Mouse (Mus musculus) T-cell, adult 2 months (primary cell): ENCODE data around the gene Ccdc114.
A peak's percentile ranks its signal among the peaks of the same experiment; 100 is the strongest.
"Not testable (repeated sequence)": the region's sequence is repeated elsewhere in the genome, so short reads cannot be mapped to it uniquely, and the experiment has no call there.

Source experiments
- DNase-seq: peaks from one replicate; pipeline ENCODE4 v3.0.0; 2022; ENCODE audit warnings: low spot score

The Ccdc114 gene

GRCm38 (mm10) chr7:45923762-45924428 lies at the start of gene Ccdc114:
Ccdc114 (plus strand) TSS chr7:45924072.
- peak; percentile 25 for DNase-seq

GRCm38 (mm10) chr7:45876895-45877294 lies 47.0 kb upstream of the Ccdc114 start:
- no peak for DNase-seq

GRCm38 (mm10) chr7:45878278-45878677 lies 45.6 kb upstream of the Ccdc114 start, which contains the start of gene Grin2d:
Grin2d (minus strand) TSS chr7:45878378.
- DNase-seq = not testable (repeated sequence)

- no peak for DNase-seq
These were observed 43.3 kb upstream of the Ccdc114 start for GRCm38 (mm10) chr7:45880531-45880930.

GRCm38 (mm10) chr7:45881011-45881410 lies 42.9 kb upstream of the Ccdc114 start:
- no peak for DNase-seq

GRCm38 (mm10) chr7:45887246-45887645 lies 36.6 kb upstream of the Ccdc114 start:
- DNase-seq = no peak

GRCm38 (mm10) chr7:45892651-45893050 lies 31.2 kb upstream of the Ccdc114 start:
- no peak for DNase-seq

GRCm38 (mm10) chr7:45895931-45896516 lies 27.8 kb upstream of the Ccdc114 start:
- no peak for DNase-seq

GRCm38 (mm10) chr7:45896517-45897257 lies 27.2 kb upstream of the Ccdc114 start, which contains the start of the genes Syngr4 and Tmem143:
Syngr4 (minus strand) TSS chr7:45896714.
Tmem143 (plus strand) TSS chr7:45896941.
- peak; percentile 96 for DNase-seq

- peak; percentile 30 for DNase-seq
These were observed 26.6 kb upstream of the Ccdc114 start for GRCm38 (mm10) chr7:45897258-45897757.

GRCm38 (mm10) chr7:45898125-45898524 lies 25.7 kb upstream of the Ccdc114 start:
- DNase-seq = peak; percentile 70

GRCm38 (mm10) chr7:45901562-45901961 lies 22.3 kb upstream of the Ccdc114 start:
- no peak for DNase-seq

- DNase-seq = no peak
These were observed 21.3 kb upstream of the Ccdc114 start for GRCm38 (mm10) chr7:45902481-45903002.

GRCm38 (mm10) chr7:45906622-45907021 lies 17.2 kb upstream of the Ccdc114 start:
- DNase-seq = no peak

- no peak for DNase-seq
These were observed 15.5 kb upstream of the Ccdc114 start for GRCm38 (mm10) chr7:45908384-45908783.

GRCm38 (mm10) chr7:45909145-45909544 lies 14.7 kb upstream of the Ccdc114 start:
- no peak for DNase-seq

- DNase-seq = no peak
These were observed 9.8 kb upstream of the Ccdc114 start for GRCm38 (mm10) chr7:45914067-45914466.

GRCm38 (mm10) chr7:45915011-45915410 lies 8.9 kb upstream of the Ccdc114 start:
- no peak for DNase-seq

- peak; percentile 82 for DNase-seq
These were observed 7.5 kb upstream of the Ccdc114 start for GRCm38 (mm10) chr7:45916056-45917003.

GRCm38 (mm10) chr7:45917004-45917704 lies 6.7 kb upstream of the Ccdc114 start:
- no peak for DNase-seq

- no peak for DNase-seq
These were observed 5.9 kb upstream of the Ccdc114 start for GRCm38 (mm10) chr7:45917926-45918325.
